Mouse (Mus musculus) hindbrain, postnatal 0 days (tissue): Measurements from ENCODE around the gene Rexo4. TPM values are rescaled to one million over a fixed set of nuclear protein-coding genes. Genes with fewer than 3 reads are reported as not detected.

Experiments used
- ATAC-seq: fragments of 200-750 bp; cut with Nextera tagmentation; 2 replicates; pipeline ENCODE4 v1.8.0; 2017; ENCODE audit warnings: mild to moderate bottlenecking, moderate TSS enrichment, moderate library complexity
- DNase-seq: peaks from one replicate; pipeline ENCODE4 v3.0.0-alpha.2; 2015; ENCODE audit warnings: low spot score
- H3K27ac ChIP-seq: fragments of 300-500 bp; sonication (generic); 2 replicates; pipeline ENCODE4 v1.5.1; 2014; ENCODE audit warnings: mild to moderate bottlenecking
- H3K27me3 ChIP-seq: fragments of 300-500 bp; sonication (generic); 2 replicates; pipeline ENCODE4 v1.6.1; 2014; ENCODE audit warnings: low read length, mixed read lengths; ENCODE audit not compliant: insufficient read depth
- H3K36me3 ChIP-seq: fragments of 300-500 bp; sonication (generic); 2 replicates; pipeline ENCODE4 v1.6.1; 2014; ENCODE audit warnings: low read length, mixed read lengths; ENCODE audit not compliant: insufficient read depth
- H3K4me1 ChIP-seq: fragments of 300-500 bp; sonication (generic); 2 replicates; pipeline ENCODE4 v1.6.1; 2014; ENCODE audit warnings: antibody characterized with exemption, low read length, mixed read lengths; ENCODE audit not compliant: insufficient read depth
- H3K4me2 ChIP-seq: fragments of 300-500 bp; sonication (generic); 2 replicates; pipeline ENCODE4 v1.6.1; 2014; ENCODE audit warnings: low read depth, mild to moderate bottlenecking, low read length, moderate library complexity, mixed read lengths
- H3K4me3 ChIP-seq: fragments of 300-500 bp; sonication (generic); 2 replicates; pipeline ENCODE4 v1.5.1; 2014; ENCODE audit warnings: low read length
- H3K9ac ChIP-seq: fragments of 300-500 bp; sonication (generic); replicated peaks from 2 replicates; pipeline ENCODE4 v1.6.1; 2014; ENCODE audit warnings: mild to moderate bottlenecking, low read length, moderate library complexity, mixed read lengths
- H3K9me3 ChIP-seq: fragments of 300-500 bp; sonication (generic); 2 replicates; pipeline ENCODE4 v1.6.1; 2016; ENCODE audit warnings: low read length, mixed read lengths
- CTCF ChIP-seq: IDR thresholded peaks from 2 replicates; pipeline ENCODE4 v1.5.1; 2016; ENCODE audit warnings: antibody characterized with exemption, control low read depth, low read depth
- WGBS: fragments of 180-500 bp; shearing (Covaris S2); extraction: QIAGEN DNeasy Blood & Tissue Kit; methylation state at CpG from one replicate; pipeline ENCODE4 v1.1.7; 2014; 5-methylcytosine and 5-hydroxymethylcytosine counted together
- polyA plus RNA-seq: library from polyadenylated mRNA; unstranded; fragments of >200 nt; fragmentation: Nextera tagmentation; extraction: Ambion mirVana; gene quantifications from 2 replicates; pipeline ENCODE4 v1.2.1, GENCODE M21; 2015
- total RNA-seq: library from RNA; depleted of rRNA; stranded (reverse); fragments of >200 nt; gene quantifications from 2 replicates; pipeline ENCODE4 v1.2.3, GENCODE M21; 2014

The Rexo4 gene
- total and polyA plus RNA-seq, 2 experiments from 2014 or later = 25.0 to 35.3 TPM

- Histone ChIP-seq H3K27me3 (no peaks in the 10 kb centered on the region), H3K4me2 (no peak overlapping the region), H3K9me3 (no peaks in the 10 kb centered on the region), H3K4me1 (no peaks in the 10 kb centered on the region), H3K4me3 (no peak overlapping the region), H3K9ac (no peak overlapping the region), H3K36me3 (peaks cover 41% of the 10 kb centered on the region), H3K27ac (no peak overlapping the region)
- WGBS = 94% methylated on average over 4 of the region's 4 CpGs
- TF ChIP-seq CTCF = no peak
- DNase-seq (no peak), ATAC-seq (no peak)
Observed at GRCm38 (mm10) chr2:26952193-26952592, 12.0 kb downstream of the Rexo4 start.

GRCm38 (mm10) chr2:26951346-26951905 is 12.8 kb downstream of the Rexo4 start:
- Histone ChIP-seq H3K27me3 (no peaks in the 10 kb centered on the region), H3K9ac (no peak overlapping the region), H3K4me1 (no peaks in the 10 kb centered on the region), H3K27ac (no peak overlapping the region), H3K4me3 (no peak overlapping the region), H3K9me3 (no peaks in the 10 kb centered on the region), H3K36me3 (peaks cover 34% of the 10 kb centered on the region; the same call in 1 of the 2 replicates), H3K4me2 (no peak overlapping the region)
- WGBS = 79% methylated on average over 8 of the region's 8 CpGs
- ATAC-seq (no peak), DNase-seq (no peak)
- TF ChIP-seq CTCF = no peak

- Histone ChIP-seq H3K36me3 (peaks cover 23% of the 10 kb centered on the region; the same call in 1 of the 2 replicates), H3K4me3 (no peak overlapping the region), H3K9me3 (no peaks in the 10 kb centered on the region), H3K27me3 (no peaks in the 10 kb centered on the region), H3K9ac (no peak overlapping the region), H3K27ac (no peak overlapping the region), H3K4me1 (no peaks in the 10 kb centered on the region), H3K4me2 (no peak overlapping the region)
- TF ChIP-seq CTCF = no peak
- ATAC-seq (no peak), DNase-seq (no peak)
- 92% methylated on average over 2 of the region's 2 CpGs for WGBS
Observed at GRCm38 (mm10) chr2:26950411-26950810, 13.8 kb downstream of the Rexo4 start.

- no peak overlapping the region for H3K4me2 ChIP-seq
- DNase-seq = no peak
- H3K27me3 ChIP-seq = no peaks in the 10 kb centered on the region
- no peak for ATAC-seq
- H3K4me3 ChIP-seq = no peak overlapping the region
- H3K27ac ChIP-seq = no peak overlapping the region
- no peak overlapping the region for H3K9ac ChIP-seq
- WGBS = 88% methylated on average over 3 of the region's 3 CpGs
- H3K36me3 ChIP-seq = no peaks in the 10 kb centered on the region
- no peaks in the 10 kb centered on the region for H3K4me1 ChIP-seq
- H3K9me3 ChIP-seq = no peaks in the 10 kb centered on the region
- no peak for TF ChIP-seq CTCF
Observed at GRCm38 (mm10) chr2:26943253-26943652, 20.9 kb downstream of the Rexo4 start.

- H3K9ac ChIP-seq = no peak overlapping the region
- H3K4me3 ChIP-seq = no peak overlapping the region
- ATAC-seq (no peak), DNase-seq (no peak)
- no peaks in the 10 kb centered on the region for H3K4me1 ChIP-seq
- H3K4me2 ChIP-seq = no peak overlapping the region
- no peak for TF ChIP-seq CTCF
- H3K27ac ChIP-seq = no peak overlapping the region
- no peaks in the 10 kb centered on the region for H3K27me3 ChIP-seq
- no peaks in the 10 kb centered on the region for H3K9me3 ChIP-seq
- WGBS = 47% methylated on average over 5 of the region's 5 CpGs
- no peaks in the 10 kb centered on the region for H3K36me3 ChIP-seq
Observed at GRCm38 (mm10) chr2:26941539-26941938, 22.6 kb downstream of the Rexo4 start.

GRCm38 (mm10) chr2:26936425-26936824 is 27.8 kb downstream of the Rexo4 start:
- Histone ChIP-seq H3K9me3 (no peaks in the 10 kb centered on the region), H3K27me3 (no peaks in the 10 kb centered on the region), H3K4me2 (no peak overlapping the region), H3K27ac (no peak overlapping the region), H3K4me3 (no peak overlapping the region), H3K4me1 (peaks cover 8% of the 10 kb centered on the region; the same call in 1 of the 2 replicates), H3K9ac (no peak overlapping the region), H3K36me3 (no peaks in the 10 kb centered on the region)
- DNase-seq (no peak), ATAC-seq (no peak)
- WGBS = 68% methylated on average over 1 of the region's 1 CpGs
- TF ChIP-seq CTCF = no peak

GRCm38 (mm10) chr2:26935286-26935685 is 28.9 kb downstream of the Rexo4 start:
- H3K27me3 ChIP-seq = no peaks in the 10 kb centered on the region
- H3K4me2 ChIP-seq = no peak overlapping the region
- H3K9me3 ChIP-seq = no peaks in the 10 kb centered on the region
- DNase-seq (no peak), ATAC-seq (no peak)
- no peak overlapping the region for H3K4me3 ChIP-seq
- H3K27ac ChIP-seq = no peak overlapping the region
- H3K9ac ChIP-seq = no peak overlapping the region
- 97% methylated on average over 2 of the region's 2 CpGs for WGBS
- no peak for TF ChIP-seq CTCF
- peaks cover 8% of the 10 kb centered on the region; the same call in 1 of the 2 replicates for H3K4me1 ChIP-seq
- H3K36me3 ChIP-seq = no peaks in the 10 kb centered on the region
